Mouse (Mus musculus) cortical plate, adult 2 months (tissue): Measurements from ENCODE around the gene Cyfip1. TPM values are rescaled to one million over a fixed set of nuclear protein-coding genes. Genes with fewer than 3 reads are reported as not detected.
A peak's percentile ranks its signal among the peaks of the same experiment; 100 is the strongest.

Experiments used
- H3K27ac ChIP-seq: fragments of 200-500 bp; 2 replicates; pipeline ENCODE4 v1.5.1; 2012; ENCODE audit warnings: low read length, control low read depth, inconsistent platforms; ENCODE audit not compliant: insufficient read depth
- H3K4me1 ChIP-seq: fragments of 200-500 bp; 2 replicates; pipeline ENCODE4 v1.6.1; 2011; ENCODE audit warnings: low read length; ENCODE audit not compliant: control insufficient read depth, insufficient read depth
- H3K4me3 ChIP-seq: fragments of 200-500 bp; 2 replicates; pipeline ENCODE4 v1.5.1; 2011; ENCODE audit warnings: mild to moderate bottlenecking, low read length, control low read depth; ENCODE audit not compliant: insufficient read depth
- CTCF ChIP-seq: fragments of 200-500 bp; IDR thresholded peaks from 2 replicates; pipeline ENCODE4 v1.5.1; 2011; ENCODE audit warnings: mild to moderate bottlenecking, control low read depth, low read length; ENCODE audit not compliant: insufficient read depth; ENCODE audit errors: extremely low read depth
- POLR2A ChIP-seq: fragments of 200-500 bp; IDR thresholded peaks from 2 replicates; pipeline ENCODE4 v1.6.1; 2011; ENCODE audit warnings: mild to moderate bottlenecking, low read length, control low read depth; ENCODE audit not compliant: insufficient read depth; ENCODE audit errors: extremely low read depth
- polyA plus RNA-seq: library from polyadenylated mRNA; depleted of rRNA; stranded (reverse); fragments of >200 nt; gene quantifications from 2 replicates; pipeline ENCODE4 v1.2.3, GENCODE M21; 2012; rRNA removed

The Cyfip1 gene
- polyA plus RNA-seq, 1 experiment: 50.4 TPM

GRCm38 (mm10) chr7:55962004-55962908, 120.7 kb downstream of the Cyfip1 start, which contains the start of gene Nipa2:
Nipa2 (minus strand) TSS chr7:55962476.
- peak within 1 kb of the TSS; percentile 67 for H3K4me3 ChIP-seq
- no peak for TF ChIP-seq CTCF
- TF ChIP-seq POLR2A: peak; percentile 81
- H3K27ac ChIP-seq: peak within 1 kb of the TSS; percentile 41

DNA sequence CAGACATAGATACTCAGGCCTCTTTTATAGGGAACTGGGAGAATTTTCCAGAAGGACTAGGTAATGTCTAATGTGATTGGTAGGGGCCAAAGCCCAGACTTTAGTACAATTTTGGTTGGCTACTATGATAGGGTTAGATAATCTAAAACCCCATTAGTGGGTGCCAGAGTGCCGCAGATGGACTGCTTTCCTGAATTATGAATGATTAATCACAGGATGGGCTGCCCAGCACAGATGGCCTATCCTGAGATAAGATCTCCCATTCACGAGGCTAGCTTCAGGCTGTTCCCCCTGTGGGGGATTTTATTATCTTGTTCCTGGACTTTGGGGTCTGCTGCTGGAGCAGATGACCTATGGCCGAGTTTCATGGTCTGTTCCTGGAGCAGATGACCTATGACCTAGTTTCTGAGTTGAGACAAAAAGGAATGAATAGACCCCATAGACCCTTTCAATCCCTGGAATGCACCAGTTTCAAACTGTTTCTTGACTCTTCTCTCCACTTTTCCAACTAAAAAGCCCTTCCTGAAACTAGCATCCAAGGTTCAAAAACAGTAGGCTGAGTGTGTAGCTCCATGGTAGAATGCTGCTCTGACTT, 125.4 kb downstream of the Cyfip1 start:
- no peak overlapping the region for H3K27ac ChIP-seq
- no peak for TF ChIP-seq CTCF
- no peak for TF ChIP-seq POLR2A
- H3K4me1 ChIP-seq: no peaks in the 10 kb centered on the region

More at GRCm38 (mm10) chr7:55962004-55962908, 120.7 kb downstream of the Cyfip1 start, which contains the start of gene Nipa2:
- no peaks in the 10 kb centered on the region; the same call in 1 of the 2 replicates for H3K4me1 ChIP-seq

DNA sequence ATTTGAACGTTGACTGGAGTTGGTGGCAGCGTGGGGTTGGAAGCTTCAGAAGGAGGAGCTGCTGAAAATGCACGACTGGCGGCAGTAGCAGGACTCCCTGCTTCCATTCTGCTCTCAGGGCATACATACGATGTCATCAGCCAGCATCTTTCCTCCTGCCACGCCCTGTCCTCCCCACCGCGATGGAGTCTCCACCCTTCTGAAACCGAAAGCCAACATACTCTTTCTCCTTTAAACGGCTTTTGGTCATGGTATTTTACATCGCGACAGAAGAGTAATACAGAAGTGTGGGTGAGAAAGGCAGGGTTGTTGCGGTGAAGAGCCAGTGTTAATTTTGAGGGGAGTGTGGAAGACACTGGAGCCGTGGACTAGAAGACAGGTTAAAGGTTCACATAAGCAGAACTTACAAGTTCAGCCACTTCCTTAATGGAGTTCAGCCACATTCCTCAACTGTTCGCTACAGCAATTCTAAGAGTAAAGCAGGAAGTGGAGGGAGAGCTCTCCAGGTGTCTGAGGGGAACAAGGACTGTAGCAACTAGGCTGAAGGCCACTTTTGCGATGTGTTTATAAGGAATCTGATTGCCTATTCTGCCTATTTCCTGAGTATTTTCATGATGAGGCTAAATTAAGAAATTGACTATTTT, 126.8 kb downstream of the Cyfip1 start:
- TF ChIP-seq POLR2A: peak; percentile 40; the same call in 1 of the 2 replicates
- TF ChIP-seq CTCF: no peak
- no peaks in the 10 kb centered on the region for H3K4me1 ChIP-seq
- no peak overlapping the region for H3K27ac ChIP-seq
- peak overlapping the region; percentile 34 for H3K4me3 ChIP-seq

More for the DNA sequence above, 125.4 kb downstream of the Cyfip1 start:
- no peak overlapping the region for H3K4me3 ChIP-seq

GRCm38 (mm10) chr7:55969415-55969814, 127.9 kb downstream of the Cyfip1 start:
- no peak overlapping the region for H3K4me3 ChIP-seq
- no peaks in the 10 kb centered on the region for H3K4me1 ChIP-seq
- TF ChIP-seq POLR2A: no peak
- no peak for TF ChIP-seq CTCF
- no peak overlapping the region for H3K27ac ChIP-seq

- Histone ChIP-seq H3K4me3 (no peak overlapping the region), H3K27ac (no peak overlapping the region), H3K4me1 (no peaks in the 10 kb centered on the region)
- TF ChIP-seq CTCF: no peak
- no peak for TF ChIP-seq POLR2A
Observed at GRCm38 (mm10) chr7:55974429-55974828, 132.9 kb downstream of the Cyfip1 start.

GRCm38 (mm10) chr7:55981511-55981910, 140.0 kb downstream of the Cyfip1 start:
- H3K4me3 ChIP-seq: no peak overlapping the region
- no peaks in the 10 kb centered on the region for H3K4me1 ChIP-seq
- H3K27ac ChIP-seq: no peak overlapping the region
- TF ChIP-seq POLR2A: no peak
- TF ChIP-seq CTCF: no peak

Other genes with a start within 250 kb of the Cyfip1 start
- gene Siglech, start 73.6 kb upstream of the Cyfip1 start, polyA plus RNA-seq: 33.7 and 34.8 TPM in 2 replicates
- gene Tubgcp5, start 47.6 kb upstream of the Cyfip1 start, polyA plus RNA-seq: 19.4 and 20.8 TPM in 2 replicates
- gene Nipa2, start 120.7 kb downstream of the Cyfip1 start, polyA plus RNA-seq: 23.1 and 24.3 TPM in 2 replicates
- 34.2 and 34.4 TPM in 2 replicates for gene Nipa1, start 178.2 kb downstream of the Cyfip1 start, polyA plus RNA-seq
- 51.7 and 60.1 TPM in 2 replicates for gene Herc2, start 208.5 kb downstream of the Cyfip1 start, polyA plus RNA-seq